Mouse (Mus musculus) cortical plate, adult 2 months (tissue): ENCODE results near the gene Tmed2.

ENCODE experiments used
- CTCF ChIP-seq: fragments of 200-500 bp; IDR thresholded peaks from 2 replicates; pipeline ENCODE4 v1.5.1; 2011; ENCODE audit warnings: mild to moderate bottlenecking, control low read depth, low read length; ENCODE audit not compliant: insufficient read depth; ENCODE audit errors: extremely low read depth
- POLR2A ChIP-seq: fragments of 200-500 bp; IDR thresholded peaks from 2 replicates; pipeline ENCODE4 v1.6.1; 2011; ENCODE audit warnings: mild to moderate bottlenecking, low read length, control low read depth; ENCODE audit not compliant: insufficient read depth; ENCODE audit errors: extremely low read depth

GRCm38 (mm10) chr5:124528351-124528750 is 12.1 kb upstream of the Tmed2 start:
- no peak for TF ChIP-seq CTCF
- no peak for TF ChIP-seq POLR2A
